Mouse (Mus musculus) NIH3T3 (cell line): ENCODE data around the gene Mob3b.
A peak's percentile ranks its signal among the peaks of the same experiment; 100 is the strongest.

Experiments used
- DNase-seq: peaks from one replicate; pipeline ENCODE4 v3.0.0-alpha.2; 2012; ENCODE audit warnings: low read depth

The Mob3b gene

GRCm38 (mm10) chr4:35146597-35146996 is 10.7 kb downstream of the Mob3b start:
- DNase-seq: no peak

- no peak for DNase-seq
Observed at GRCm38 (mm10) chr4:35145726-35146125, 11.6 kb downstream of the Mob3b start.

- DNase-seq: no peak
Observed at GRCm38 (mm10) chr4:35143472-35144102, 13.7 kb downstream of the Mob3b start.

GRCm38 (mm10) chr4:35140317-35140716 is 17.0 kb downstream of the Mob3b start:
- peak; percentile 9 for DNase-seq

DNA sequence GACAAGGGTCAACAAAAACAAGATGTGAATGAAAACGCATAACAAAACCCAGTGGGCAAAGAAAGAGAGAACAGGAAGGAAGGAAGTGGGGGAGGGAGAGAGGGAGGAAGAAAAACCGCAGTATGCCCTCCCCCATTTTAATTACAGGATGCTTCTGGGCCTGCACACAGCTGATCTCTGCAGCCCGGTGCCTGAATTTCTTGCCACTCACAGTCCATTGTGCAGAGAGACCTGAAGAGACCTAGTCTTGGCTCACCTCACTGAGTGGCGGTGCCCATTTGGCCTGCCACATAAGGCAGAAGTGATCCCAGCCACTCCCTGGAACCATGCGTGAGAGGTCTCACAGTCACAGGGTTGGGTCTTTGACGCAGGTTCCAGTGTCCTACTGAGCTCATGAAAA is 19.2 kb downstream of the Mob3b start:
- no peak for DNase-seq

GRCm38 (mm10) chr4:35136996-35137395 is 20.3 kb downstream of the Mob3b start:
- no peak for DNase-seq

- DNase-seq: no peak
Observed at GRCm38 (mm10) chr4:35135806-35136205, 21.5 kb downstream of the Mob3b start.

GRCm38 (mm10) chr4:35134846-35135611 is 22.3 kb downstream of the Mob3b start:
- DNase-seq: no peak

DNA sequence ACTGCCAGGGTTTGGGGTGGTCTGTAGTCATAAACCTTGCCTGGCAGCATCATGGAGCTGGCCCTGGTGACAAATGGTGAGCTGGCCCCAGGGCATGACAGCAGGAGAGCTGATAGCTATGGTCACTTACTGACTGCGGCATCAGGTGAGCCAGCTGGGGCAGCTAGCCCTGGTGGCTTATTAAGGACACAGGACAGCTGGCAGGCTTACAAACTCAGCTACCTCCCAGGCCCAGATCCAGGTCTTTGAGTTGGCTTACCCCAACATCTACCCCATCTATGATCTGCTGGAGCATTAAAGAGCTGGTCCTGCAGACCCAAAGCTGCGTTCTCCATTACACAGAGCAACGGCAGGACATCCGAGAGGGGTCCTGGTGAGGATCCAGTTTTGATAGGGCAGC is 23.9 kb downstream of the Mob3b start:
- DNase-seq: no peak

GRCm38 (mm10) chr4:35131592-35131991 is 25.7 kb downstream of the Mob3b start:
- no peak for DNase-seq

GRCm38 (mm10) chr4:35130411-35130948 is 26.8 kb downstream of the Mob3b start:
- peak; percentile 18 for DNase-seq

DNA sequence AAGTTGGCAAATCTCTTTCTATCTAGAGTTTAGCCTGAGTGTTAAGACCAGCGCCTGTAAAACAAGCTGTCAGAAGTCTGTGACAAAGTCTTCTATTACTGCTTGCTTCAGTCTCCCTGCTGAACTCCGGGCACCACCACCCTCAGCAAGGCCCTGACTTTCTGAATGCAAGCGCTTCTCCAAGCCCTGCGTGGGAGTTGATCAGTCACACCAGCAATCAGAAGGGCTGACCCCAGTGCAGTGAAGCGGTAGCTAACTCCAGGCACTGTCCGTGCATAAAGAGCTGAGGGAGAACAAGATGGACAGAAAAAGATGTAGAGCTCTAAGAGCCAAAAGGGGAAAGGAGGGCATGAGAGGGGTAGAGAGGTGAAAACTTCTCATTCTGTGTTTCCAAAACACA is 29.5 kb downstream of the Mob3b start:
- DNase-seq: no peak

GRCm38 (mm10) chr4:35126776-35127175 is 30.5 kb downstream of the Mob3b start:
- DNase-seq: no peak

DNA sequence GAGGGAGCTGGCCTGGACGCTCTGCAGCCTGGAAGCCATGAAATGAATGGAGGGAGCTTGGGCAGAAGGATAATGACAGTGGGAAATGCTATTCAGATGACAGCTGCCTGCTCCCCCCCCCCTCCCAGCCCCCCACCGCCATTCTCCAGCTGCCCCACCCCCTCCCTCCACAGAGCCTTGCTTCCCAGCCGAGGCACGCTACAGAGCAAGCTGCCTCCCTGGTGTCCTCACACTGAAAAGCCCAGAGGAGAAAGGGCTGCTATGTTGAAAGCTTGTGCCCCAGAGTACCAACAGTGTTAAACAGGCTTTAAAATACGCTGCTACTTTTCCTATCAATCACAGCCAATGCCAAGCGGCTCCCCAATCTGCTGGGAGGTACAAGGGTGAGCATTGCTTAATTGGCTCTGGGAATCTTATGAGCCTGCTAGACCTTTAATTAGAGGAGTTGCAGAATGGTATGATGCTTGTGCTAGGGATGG is 31.9 kb downstream of the Mob3b start:
- no peak for DNase-seq

DNA sequence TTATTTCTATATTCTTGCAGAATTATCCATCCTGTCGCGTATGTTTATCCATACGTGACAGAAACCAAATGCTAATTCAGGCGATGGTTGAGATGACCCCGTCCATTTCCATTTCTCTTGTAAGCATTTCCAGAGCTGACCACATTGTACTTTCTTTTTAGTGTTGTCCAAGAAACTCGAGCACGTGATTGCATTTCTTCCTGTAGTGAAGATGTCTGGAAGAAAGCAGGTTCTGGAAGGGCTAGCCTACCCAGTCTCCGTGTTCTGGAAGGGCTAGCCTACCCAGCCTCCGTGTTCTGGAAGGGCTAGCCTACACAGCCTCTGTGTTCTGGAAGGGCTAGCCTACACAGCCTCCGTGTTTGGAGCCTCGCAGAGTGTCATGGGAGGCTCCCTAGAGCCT is 33.3 kb downstream of the Mob3b start:
- DNase-seq: no peak

GRCm38 (mm10) chr4:35123087-35123486 is 34.2 kb downstream of the Mob3b start:
- DNase-seq: no peak

DNA sequence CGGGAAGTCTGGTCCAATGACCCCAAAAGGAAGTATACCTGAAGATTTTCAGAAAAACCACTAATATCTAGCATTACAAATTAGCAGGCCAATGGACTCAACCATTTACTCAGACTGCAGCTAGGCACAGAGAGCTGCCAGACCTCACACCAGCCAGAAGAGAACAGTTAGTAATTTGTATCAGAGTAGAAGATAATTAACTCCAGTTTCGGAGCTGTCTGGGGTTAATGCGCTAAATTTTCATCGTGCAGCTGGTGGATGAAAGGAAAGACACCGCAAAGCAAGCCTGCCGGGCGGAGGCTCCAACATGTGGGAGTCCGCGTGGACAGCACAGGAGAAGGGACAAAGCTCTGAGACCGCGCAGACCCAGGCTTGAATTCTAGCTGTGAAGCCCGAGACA is 36.2 kb downstream of the Mob3b start:
- no peak for DNase-seq

DNA sequence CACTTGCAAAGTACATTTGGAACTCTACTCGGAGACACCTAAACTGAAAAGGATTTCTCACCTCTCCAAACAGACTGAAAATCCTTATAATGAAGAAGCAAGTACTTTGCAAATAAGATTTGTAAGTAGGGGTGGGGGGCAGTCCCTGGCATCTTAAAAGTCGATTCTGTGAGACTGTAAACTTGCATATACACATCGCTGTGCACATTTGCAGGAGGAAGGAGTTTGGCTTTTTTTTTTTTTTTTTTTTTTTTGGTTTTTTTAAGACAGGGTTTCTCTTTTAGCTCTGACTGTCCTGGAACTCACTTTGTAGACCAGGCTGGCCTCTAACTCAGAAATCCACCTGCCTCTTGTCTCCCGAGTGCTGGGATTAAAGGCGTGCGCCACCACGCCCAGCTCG is 36.7 kb downstream of the Mob3b start:
- no peak for DNase-seq

DNA sequence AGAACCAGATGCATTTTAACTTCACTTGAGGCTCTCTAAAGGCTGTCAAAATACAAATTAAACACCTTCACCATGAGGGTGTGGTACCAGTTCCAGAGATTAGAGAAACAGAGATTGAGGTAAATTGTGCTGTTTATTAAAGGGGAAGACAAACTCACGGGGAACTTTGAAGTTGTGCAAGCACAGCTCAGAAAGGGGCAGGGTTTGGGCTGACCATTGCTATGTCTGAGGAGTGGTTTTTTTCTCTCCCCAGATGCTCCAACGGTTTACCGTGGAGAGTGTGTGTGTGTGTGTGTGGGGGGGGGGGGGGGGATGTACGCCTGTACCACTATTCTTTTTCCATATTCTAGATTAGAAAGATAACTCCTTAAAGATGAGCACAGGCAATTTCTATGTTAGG is 37.1 kb downstream of the Mob3b start:
- no peak for DNase-seq

DNA sequence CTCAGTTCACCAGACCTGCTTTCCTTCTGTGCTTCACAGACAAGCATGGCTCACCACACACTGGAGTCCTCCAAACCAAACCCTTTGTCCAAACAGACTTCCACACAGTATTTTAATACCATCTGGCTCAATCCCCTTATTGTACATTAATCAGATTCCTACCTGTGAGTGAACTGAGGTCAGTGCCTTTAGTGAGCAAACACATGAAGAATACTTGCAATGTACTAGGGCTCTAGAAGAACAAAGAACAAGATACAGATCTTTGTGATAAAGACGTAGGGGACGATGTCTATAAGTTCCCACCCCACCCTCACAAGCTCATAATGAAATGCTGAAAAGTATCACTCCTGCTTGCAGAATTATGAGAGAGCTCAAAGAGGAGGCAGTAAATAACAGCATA is 38.4 kb downstream of the Mob3b start:
- no peak for DNase-seq

DNA sequence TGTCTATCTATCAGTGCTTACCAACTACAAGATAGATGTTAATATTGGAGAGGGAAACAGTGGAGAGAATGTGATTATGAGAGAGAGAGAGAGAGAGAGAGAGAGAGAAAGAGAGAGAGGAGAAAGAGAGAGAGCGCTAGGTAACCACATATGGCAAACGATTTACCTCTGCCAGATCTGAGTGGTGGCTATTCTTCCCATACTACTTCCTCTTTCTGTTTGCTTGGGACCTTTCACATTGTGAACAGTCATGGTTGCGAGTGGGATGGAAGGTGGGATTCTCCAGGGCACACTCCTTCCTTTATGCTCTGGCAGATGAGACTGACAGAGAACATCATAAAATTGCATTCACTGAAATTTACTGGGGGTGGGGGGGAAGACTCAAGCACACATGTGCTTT is 40.1 kb downstream of the Mob3b start:
- no peak for DNase-seq

- DNase-seq: no peak
Observed at GRCm38 (mm10) chr4:35115933-35116332, 41.4 kb downstream of the Mob3b start.

DNA sequence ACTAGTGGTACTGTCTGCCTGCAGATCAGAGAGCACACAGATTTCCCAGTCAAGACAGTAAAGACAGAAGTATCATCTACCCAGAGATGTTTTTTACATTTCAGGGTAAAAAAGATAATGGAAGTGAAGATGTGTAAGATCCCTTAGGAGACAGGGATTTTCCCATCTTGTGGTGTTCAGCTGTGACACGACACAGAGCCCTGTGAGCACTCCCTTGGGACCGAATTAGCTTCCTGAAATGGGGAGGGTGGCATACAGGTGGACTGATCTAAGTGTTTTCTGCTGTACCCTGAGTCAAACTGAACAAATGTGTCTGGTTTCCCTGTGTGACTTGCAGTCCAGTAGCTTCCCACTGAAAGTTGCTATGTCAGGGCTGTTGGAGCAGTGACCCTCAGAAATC is 42.3 kb downstream of the Mob3b start:
- no peak for DNase-seq
